Mouse (Mus musculus): ENCODE results near the gene Cgref1.

DNA sequence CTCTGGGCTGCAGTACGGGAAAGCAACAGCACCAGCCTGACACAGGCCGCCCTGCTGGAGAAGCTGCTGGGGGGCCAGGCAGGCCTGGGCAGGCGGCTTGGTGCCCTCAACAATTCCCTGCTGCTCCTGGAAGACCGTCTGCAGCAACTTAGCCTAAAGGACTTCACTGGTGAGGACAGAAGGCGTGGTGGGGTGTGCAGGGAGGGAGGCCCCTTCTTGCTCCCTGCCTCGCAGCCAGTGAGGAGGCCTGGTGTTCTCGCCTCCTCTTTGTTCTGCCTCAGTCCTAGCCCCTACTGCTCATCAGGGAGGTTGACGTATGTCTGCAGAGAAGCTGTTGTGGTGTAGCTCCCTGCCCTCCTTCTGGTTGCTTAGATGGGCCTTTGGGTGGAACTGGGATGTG is 26.7 kb downstream of the Cgref1 start:
- no peak for TF ChIP-seq CTCF (IDR thresholded peaks at IDR 0.05; ENCODE audit: low read depth, low read length)
- no peak for TF ChIP-seq POLR2A (IDR thresholded peaks at IDR 0.05; ENCODE audit: borderline replicate concordance, low read depth, low read length)
